Mouse (Mus musculus): ENCODE measurements at regions not wholly inside any gene's neighbourhood (a gene's known extent, or its start where the extent isn't known, plus 50 kb on each side); places are given as distances from the start of the nearest gene placed in this dataset.

GRCm38 (mm10) chr13:44404010-44404575 is 325.2 kb upstream of the Jarid2 start:
- TF ChIP-seq POLR2A (IDR thresholded peaks at IDR 0.05; ENCODE audit: extremely low read depth, insufficient read depth, low read length), result no peak
- no peak for TF ChIP-seq CTCF (IDR thresholded peaks at IDR 0.05; ENCODE audit: extremely low read depth, insufficient read depth, low read length)
